Mouse (Mus musculus): ENCODE results near the gene Hirip3. TPM values are rescaled to one million over a fixed set of nuclear protein-coding genes. Genes with fewer than 3 reads are reported as not detected.

Gene Hirip3
- polyA plus RNA-seq, 1 experiment from 2014 or later: 11.5 TPM

GRCm38 (mm10) chr7:126823202-126823711 lies 38.5 kb upstream of the Hirip3 start:
- Histone ChIP-seq H3K9ac (ENCODE audit: low read length) (0 out of 2 replicates have a peak overlapping the region, but pooled peaks have one; percentile 8), H3K27me3 (ENCODE audit: control insufficient read depth, insufficient read depth, low read length) (peaks cover 39% of the 10 kb centered on the region), H3K4me3 (ENCODE audit: control insufficient read depth in 1 of 2, insufficient read depth in 1 of 2, low read depth in 1 of 2, low read length in 2 of 2) (peak overlapping the region in 1 of 2 experiments; percentile 27; a peak in 2 of 4 replicates), H3K4me1 (ENCODE audit: control insufficient read depth in 2 of 2, insufficient read depth in 2 of 2, low read length in 2 of 2) (peaks cover 0 to 4% of the 10 kb centered on the region in 2 experiments; a peak in 2 of 4 replicates), H3K4me2 (ENCODE audit: low read length) (peak overlapping the region; percentile 57), H3K9me3 (ENCODE audit: control insufficient read depth, low read length) (no peaks in the 10 kb centered on the region), H3K36me3 (ENCODE audit: control insufficient read depth, insufficient read depth, low read length) (no peaks in the 10 kb centered on the region), H3K27ac (replicated peaks in 1 of 2; ENCODE audit: control insufficient read depth in 1 of 2, insufficient read depth in 1 of 2, low read depth in 2 of 2, low read length in 2 of 2) (no peak overlapping the region)
- no peak for ATAC-seq (ENCODE audit: insufficient number of reproducible peaks, insufficient read depth, low FRiP score, low read depth)
- 4% methylated on average over 18 of the region's 19 CpGs for WGBS

DNA sequence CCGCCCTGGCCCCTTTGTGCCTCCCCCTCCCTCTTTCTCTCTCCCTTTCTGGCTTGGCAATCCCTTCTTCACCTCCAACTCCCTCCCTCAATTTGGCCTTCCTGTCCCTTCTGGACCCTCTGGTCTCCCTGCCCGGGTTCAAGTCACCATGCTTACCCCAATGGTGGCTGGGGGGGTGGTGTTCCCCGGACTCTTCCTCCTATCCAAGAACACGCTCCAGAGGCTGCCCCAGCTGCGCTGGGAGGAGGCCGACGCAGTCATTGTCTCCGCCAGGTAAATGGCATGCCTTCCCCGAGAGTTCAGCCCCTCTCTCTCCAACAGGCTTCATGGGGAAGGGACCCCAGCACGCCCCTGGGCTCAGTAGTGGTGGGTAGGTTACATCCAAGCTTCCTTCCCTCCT lies 37.8 kb upstream of the Hirip3 start:
- Histone ChIP-seq H3K9ac (ENCODE audit: low read length) (no peak overlapping the region), H3K9me3 (ENCODE audit: control insufficient read depth, low read length) (no peaks in the 10 kb centered on the region), H3K27me3 (ENCODE audit: control insufficient read depth, insufficient read depth, low read length) (peaks cover 40% of the 10 kb centered on the region), H3K27ac (replicated peaks in 1 of 2; ENCODE audit: control insufficient read depth in 1 of 2, insufficient read depth in 1 of 2, low read depth in 2 of 2, low read length in 2 of 2) (no peak overlapping the region), H3K4me2 (ENCODE audit: low read length) (no peak overlapping the region), H3K4me1 (ENCODE audit: control insufficient read depth in 2 of 2, insufficient read depth in 2 of 2, low read length in 2 of 2) (peaks cover 0 to 4% of the 10 kb centered on the region in 2 experiments; a peak in 2 of 4 replicates), H3K36me3 (ENCODE audit: control insufficient read depth, insufficient read depth, low read length) (no peaks in the 10 kb centered on the region), H3K4me3 (ENCODE audit: control insufficient read depth in 1 of 2, insufficient read depth in 1 of 2, low read depth in 1 of 2, low read length in 2 of 2) (no peak overlapping the region)
- ATAC-seq (ENCODE audit: insufficient number of reproducible peaks, insufficient read depth, low FRiP score, low read depth): no peak
- WGBS: 8% methylated on average over 10 of the region's 10 CpGs

DNA sequence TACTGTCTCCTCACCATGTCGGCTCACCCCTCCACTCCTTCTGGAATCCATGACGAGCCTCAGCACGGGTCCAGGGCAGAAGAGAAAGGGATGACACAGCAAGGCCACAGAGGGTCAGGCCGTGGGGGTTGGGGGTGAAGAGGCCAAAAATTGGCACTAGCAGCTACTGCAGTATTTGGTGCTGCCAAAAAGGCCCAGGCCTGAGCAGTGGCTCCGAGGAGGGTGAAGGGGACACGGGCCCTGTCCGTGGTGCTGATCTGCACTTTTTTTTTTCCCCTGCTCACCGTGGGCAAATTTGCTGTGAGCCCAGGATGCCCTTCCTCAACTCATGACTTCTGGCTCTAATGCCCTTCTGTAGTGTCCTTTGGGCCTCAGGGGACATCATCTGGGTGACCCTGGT lies 36.4 kb upstream of the Hirip3 start:
- no peak overlapping the region for H3K27ac ChIP-seq (replicated peaks in 1 of 2; ENCODE audit: control insufficient read depth in 1 of 2, insufficient read depth in 1 of 2, low read depth in 2 of 2, low read length in 2 of 2)
- 10% methylated on average over 7 of the region's 8 CpGs for WGBS
- no peaks in the 10 kb centered on the region for H3K9me3 ChIP-seq (ENCODE audit: control insufficient read depth, low read length)
- H3K27me3 ChIP-seq (ENCODE audit: control insufficient read depth, insufficient read depth, low read length): peaks cover 50% of the 10 kb centered on the region
- no peak overlapping the region for H3K4me2 ChIP-seq (ENCODE audit: low read length)
- no peak overlapping the region for H3K9ac ChIP-seq (ENCODE audit: low read length)
- ATAC-seq (ENCODE audit: insufficient number of reproducible peaks, insufficient read depth, low FRiP score, low read depth): no peak
- no peaks in the 10 kb centered on the region for H3K36me3 ChIP-seq (ENCODE audit: control insufficient read depth, insufficient read depth, low read length)
- H3K4me1 ChIP-seq (ENCODE audit: control insufficient read depth in 2 of 2, insufficient read depth in 2 of 2, low read length in 2 of 2): peaks cover 0 to 4% of the 10 kb centered on the region in 2 experiments; a peak in 2 of 4 replicates
- no peak overlapping the region for H3K4me3 ChIP-seq (ENCODE audit: control insufficient read depth in 1 of 2, insufficient read depth in 1 of 2, low read depth in 1 of 2, low read length in 2 of 2)

DNA sequence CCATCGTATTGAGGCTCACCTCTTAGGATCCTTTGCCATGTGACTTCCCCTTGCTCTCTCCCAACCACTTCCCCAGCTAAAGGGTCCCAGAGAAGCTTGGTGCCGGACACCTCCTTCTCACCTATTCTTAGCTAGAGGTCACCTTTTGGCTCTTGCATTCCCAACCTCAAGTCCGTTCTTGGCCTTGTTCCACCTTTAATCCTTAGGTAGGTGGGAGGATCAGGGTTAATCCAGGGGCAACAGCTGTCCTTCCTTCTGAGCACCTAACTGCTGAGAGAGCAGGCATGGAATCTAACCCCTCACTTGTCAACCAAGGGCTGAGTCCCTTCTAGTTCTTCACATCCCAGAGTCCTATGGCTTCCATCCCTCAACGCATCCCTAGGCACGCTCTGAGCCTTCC lies 35.8 kb upstream of the Hirip3 start:
- H3K27ac ChIP-seq (replicated peaks in 1 of 2; ENCODE audit: control insufficient read depth in 1 of 2, insufficient read depth in 1 of 2, low read depth in 2 of 2, low read length in 2 of 2): no peak overlapping the region
- H3K9ac ChIP-seq (ENCODE audit: low read length): no peak overlapping the region
- H3K9me3 ChIP-seq (ENCODE audit: control insufficient read depth, low read length): no peaks in the 10 kb centered on the region
- ATAC-seq (ENCODE audit: insufficient number of reproducible peaks, insufficient read depth, low FRiP score, low read depth): no peak
- 52% methylated on average over 5 of the region's 5 CpGs for WGBS
- H3K27me3 ChIP-seq (ENCODE audit: control insufficient read depth, insufficient read depth, low read length): peaks cover 51% of the 10 kb centered on the region
- H3K4me1 ChIP-seq (ENCODE audit: control insufficient read depth in 2 of 2, insufficient read depth in 2 of 2, low read length in 2 of 2): peaks cover 0 to 4% of the 10 kb centered on the region in 2 experiments; a peak in 2 of 4 replicates
- H3K36me3 ChIP-seq (ENCODE audit: control insufficient read depth, insufficient read depth, low read length): no peaks in the 10 kb centered on the region
- H3K4me2 ChIP-seq (ENCODE audit: low read length): no peak overlapping the region
- no peak overlapping the region for H3K4me3 ChIP-seq (ENCODE audit: control insufficient read depth in 1 of 2, insufficient read depth in 1 of 2, low read depth in 1 of 2, low read length in 2 of 2)

DNA sequence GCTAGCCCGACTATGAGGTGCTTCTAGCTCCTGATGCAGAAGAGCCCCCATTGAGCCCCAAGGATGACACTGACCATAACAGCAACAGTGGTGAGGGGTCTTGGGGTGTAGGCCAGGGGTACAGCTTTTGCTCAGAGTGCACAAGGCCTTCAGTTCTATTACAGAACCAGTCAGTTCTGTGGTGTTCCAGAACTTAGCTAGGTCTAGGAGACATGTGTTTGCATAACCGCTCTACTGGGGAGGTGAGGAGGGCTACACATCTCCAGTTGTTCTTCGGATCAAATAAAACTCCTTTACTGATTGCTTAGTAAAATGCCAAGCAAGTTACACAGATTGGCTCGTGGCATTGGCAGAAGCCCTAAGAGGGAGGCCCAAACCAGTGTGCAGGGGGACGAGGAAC lies 30.2 kb upstream of the Hirip3 start, which contains the start of gene 4930451I11Rik:
TSS of gene 4930451I11Rik (minus strand) at position 101 of the 400 bp plus-strand sequence.
- no peak for ATAC-seq (ENCODE audit: insufficient number of reproducible peaks, insufficient read depth, low FRiP score, low read depth)
- H3K4me1 ChIP-seq (ENCODE audit: control insufficient read depth in 2 of 2, insufficient read depth in 2 of 2, low read length in 2 of 2): peaks cover 0 to 5% of the 10 kb centered on the region in 2 experiments; a peak in 1 of 4 replicates
- H3K27me3 ChIP-seq (ENCODE audit: control insufficient read depth, insufficient read depth, low read length): peaks cover 18% of the 10 kb centered on the region; the same call in 1 of the 2 replicates
- H3K4me3 ChIP-seq (ENCODE audit: control insufficient read depth in 1 of 2, insufficient read depth in 1 of 2, low read depth in 1 of 2, low read length in 2 of 2): peak within 1 kb of the TSS; percentile 17 to 46; a peak in 3 of 4 replicates
- WGBS: 54% methylated on average over 5 of the region's 5 CpGs
- H3K9me3 ChIP-seq (ENCODE audit: control insufficient read depth, low read length): no peaks in the 10 kb centered on the region
- H3K4me2 ChIP-seq (ENCODE audit: low read length): peak within 1 kb of the TSS; percentile 63
- H3K36me3 ChIP-seq (ENCODE audit: control insufficient read depth, insufficient read depth, low read length): no peaks in the 10 kb centered on the region
- no peak within 1 kb of the TSS for H3K27ac ChIP-seq (replicated peaks in 1 of 2; ENCODE audit: control insufficient read depth in 1 of 2, insufficient read depth in 1 of 2, low read depth in 2 of 2, low read length in 2 of 2)
- peak within 1 kb of the TSS; percentile 49; the same call in 1 of the 2 replicates for H3K9ac ChIP-seq (ENCODE audit: low read length)

DNA sequence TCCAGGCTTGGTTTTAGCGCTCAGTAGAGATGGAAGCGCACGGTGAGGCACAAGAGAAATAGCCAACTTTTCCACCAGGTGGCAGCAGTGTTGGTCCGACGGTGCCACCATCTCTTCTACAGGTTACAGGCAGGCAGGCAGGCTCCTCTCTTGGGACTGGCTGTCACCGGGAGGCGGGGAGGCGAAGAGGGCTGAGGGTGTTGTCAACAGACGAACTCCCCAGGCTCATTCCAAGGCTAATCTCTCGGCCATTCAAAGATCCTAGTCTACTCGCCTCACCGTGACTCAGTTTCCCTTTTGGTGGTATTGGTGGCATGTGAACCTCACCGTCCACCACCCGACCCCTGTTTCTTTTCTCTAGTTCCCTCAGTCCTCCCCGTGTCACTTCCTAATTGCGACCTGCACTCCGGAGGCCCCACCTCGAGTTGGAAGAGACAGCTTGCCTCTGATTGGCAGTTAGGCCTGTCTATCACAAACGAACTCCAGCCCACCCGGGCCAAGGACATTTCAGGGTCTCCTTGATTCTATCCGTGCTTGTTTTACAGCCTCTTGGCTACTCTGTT lies 29.7 kb upstream of the Hirip3 start:
- peak; percentile 52; the same call in 1 of the 2 replicates for ATAC-seq (ENCODE audit: insufficient number of reproducible peaks, insufficient read depth, low FRiP score, low read depth)
- H3K9ac ChIP-seq (ENCODE audit: low read length): peak overlapping the region; percentile 49; the same call in 1 of the 2 replicates
- H3K27me3 ChIP-seq (ENCODE audit: control insufficient read depth, insufficient read depth, low read length): peaks cover 18% of the 10 kb centered on the region; the same call in 1 of the 2 replicates
- H3K4me3 ChIP-seq (ENCODE audit: control insufficient read depth in 1 of 2, insufficient read depth in 1 of 2, low read depth in 1 of 2, low read length in 2 of 2): peak overlapping the region; percentile 17 to 46; a peak in 3 of 4 replicates
- H3K9me3 ChIP-seq (ENCODE audit: control insufficient read depth, low read length): no peaks in the 10 kb centered on the region
- H3K4me2 ChIP-seq (ENCODE audit: low read length): peak overlapping the region; percentile 63
- no peak overlapping the region for H3K27ac ChIP-seq (replicated peaks in 1 of 2; ENCODE audit: control insufficient read depth in 1 of 2, insufficient read depth in 1 of 2, low read depth in 2 of 2, low read length in 2 of 2)
- no peaks in the 10 kb centered on the region for H3K36me3 ChIP-seq (ENCODE audit: control insufficient read depth, insufficient read depth, low read length)
- H3K4me1 ChIP-seq (ENCODE audit: control insufficient read depth in 2 of 2, insufficient read depth in 2 of 2, low read length in 2 of 2): peaks cover 0 to 5% of the 10 kb centered on the region in 2 experiments; a peak in 1 of 4 replicates
- under 1% methylated on average over 21 of the region's 21 CpGs for WGBS

GRCm38 (mm10) chr7:126833294-126833693 lies 28.5 kb upstream of the Hirip3 start:
- Histone ChIP-seq H3K4me2 (ENCODE audit: low read length) (no peak overlapping the region), H3K4me3 (ENCODE audit: control insufficient read depth in 1 of 2, insufficient read depth in 1 of 2, low read depth in 1 of 2, low read length in 2 of 2) (no peak overlapping the region), H3K4me1 (ENCODE audit: control insufficient read depth in 2 of 2, insufficient read depth in 2 of 2, low read length in 2 of 2) (peaks cover 0 to 5% of the 10 kb centered on the region in 2 experiments; a peak in 1 of 4 replicates), H3K36me3 (ENCODE audit: control insufficient read depth, insufficient read depth, low read length) (no peaks in the 10 kb centered on the region), H3K27ac (replicated peaks in 1 of 2; ENCODE audit: control insufficient read depth in 1 of 2, insufficient read depth in 1 of 2, low read depth in 2 of 2, low read length in 2 of 2) (no peak overlapping the region), H3K27me3 (ENCODE audit: control insufficient read depth, insufficient read depth, low read length) (peaks cover 18% of the 10 kb centered on the region; the same call in 1 of the 2 replicates), H3K9me3 (ENCODE audit: control insufficient read depth, low read length) (no peaks in the 10 kb centered on the region), H3K9ac (ENCODE audit: low read length) (no peak overlapping the region)
- ATAC-seq (ENCODE audit: insufficient number of reproducible peaks, insufficient read depth, low FRiP score, low read depth): no peak
- 100% methylated on average over 1 of the region's 1 CpGs for WGBS

All from heart, embryonic 14.5 days (tissue).